Mouse (Mus musculus) layer of hippocampus, postnatal 14 days (tissue): ENCODE results near the gene Npc2. TPM values are rescaled to one million over a fixed set of nuclear protein-coding genes. Genes with fewer than 3 reads are reported as not detected.

ENCODE experiments used
- DNase-seq, 2 experiments: peaks; one replicate each; pipeline ENCODE4 v3.0.0; 2021 to 2022; ENCODE audit warnings: low spot score in 2 of 2, mixed read lengths in 1 of 2
- total RNA-seq, 2 experiments: library from RNA; stranded (reverse); gene quantifications; 2 replicates each; pipeline ENCODE4 v1.2.3; 2021

The Npc2 gene
- total RNA-seq, 2 experiments from 2014 or later: 39.0 to 41.4 TPM

- DNase-seq: no peak
These were observed 29.5 kb downstream of the Npc2 start for GRCm38 (mm10) chr12:84743496-84743895.

GRCm38 (mm10) chr12:84733366-84733765, 39.6 kb downstream of the Npc2 start:
- DNase-seq: no peak

GRCm38 (mm10) chr12:84728421-84728820, 44.5 kb downstream of the Npc2 start:
- DNase-seq: no peak

GRCm38 (mm10) chr12:84727434-84727833, 45.5 kb downstream of the Npc2 start:
- no peak for DNase-seq

- DNase-seq: no peak
These were observed 46.0 kb downstream of the Npc2 start for GRCm38 (mm10) chr12:84726986-84727385.

GRCm38 (mm10) chr12:84726391-84726790, 46.6 kb downstream of the Npc2 start:
- no peak for DNase-seq

GRCm38 (mm10) chr12:84718462-84719244, 54.3 kb downstream of the Npc2 start:
- no peak for DNase-seq

GRCm38 (mm10) chr12:84714578-84714977, 58.4 kb downstream of the Npc2 start:
- no peak for DNase-seq

- no peak for DNase-seq
These were observed 63.0 kb downstream of the Npc2 start for GRCm38 (mm10) chr12:84709842-84710439.

GRCm38 (mm10) chr12:84707804-84708203, 65.1 kb downstream of the Npc2 start:
- no peak for DNase-seq

GRCm38 (mm10) chr12:84706886-84707285, 66.1 kb downstream of the Npc2 start:
- peak in 1 of 2 experiments; percentile 31 for DNase-seq

Other genes with a start within 250 kb of the Npc2 start
- under 1 TPM; 0.23 to 0.31 TPM for gene Vsx2, start 203.4 kb downstream of the Npc2 start, total RNA-seq
- gene Abcd4, start 155.7 kb downstream of the Npc2 start, total RNA-seq: 10 to 100 TPM; 15.6 to 15.7 TPM
- not detected for gene Vrtn, start 132.1 kb downstream of the Npc2 start, total RNA-seq
- gene Syndig1l, start 74.3 kb downstream of the Npc2 start, total RNA-seq: 1 to 10 TPM; 6.6 to 6.8 TPM
- 10 to 100 TPM; 61.5 to 62.6 TPM for gene Isca2, start 99 bp upstream of the Npc2 start, total RNA-seq
- gene Ltbp2, start 103.4 kb upstream of the Npc2 start, total RNA-seq: 1 to 10 TPM in 1 of 2 experiments, under 1 TPM in 1; 0.74 to 1.3 TPM
- 10 to 100 TPM; 35.4 to 36.6 TPM for gene Fcf1, start 197.7 kb upstream of the Npc2 start, total RNA-seq
- gene Arel1, start 197.7 kb upstream of the Npc2 start, total RNA-seq: 100 to 1,000 TPM in 1 of 2 experiments, 10 to 100 TPM in 1; 99.4 to 107 TPM
- gene Ylpm1, start 223.2 kb upstream of the Npc2 start, total RNA-seq: 100 to 1,000 TPM; 114 to 128 TPM